Mouse (Mus musculus): ENCODE results near the gene Pdzd8. TPM values are rescaled to one million over a fixed set of nuclear protein-coding genes. Genes with fewer than 3 reads are reported as not detected.

The Pdzd8 gene
- 11.4 and 11.8 TPM in 2 replicates for polyA plus RNA-seq (2015; fragmentation: Nextera tagmentation; extraction: Ambion mirVana)

DNA sequence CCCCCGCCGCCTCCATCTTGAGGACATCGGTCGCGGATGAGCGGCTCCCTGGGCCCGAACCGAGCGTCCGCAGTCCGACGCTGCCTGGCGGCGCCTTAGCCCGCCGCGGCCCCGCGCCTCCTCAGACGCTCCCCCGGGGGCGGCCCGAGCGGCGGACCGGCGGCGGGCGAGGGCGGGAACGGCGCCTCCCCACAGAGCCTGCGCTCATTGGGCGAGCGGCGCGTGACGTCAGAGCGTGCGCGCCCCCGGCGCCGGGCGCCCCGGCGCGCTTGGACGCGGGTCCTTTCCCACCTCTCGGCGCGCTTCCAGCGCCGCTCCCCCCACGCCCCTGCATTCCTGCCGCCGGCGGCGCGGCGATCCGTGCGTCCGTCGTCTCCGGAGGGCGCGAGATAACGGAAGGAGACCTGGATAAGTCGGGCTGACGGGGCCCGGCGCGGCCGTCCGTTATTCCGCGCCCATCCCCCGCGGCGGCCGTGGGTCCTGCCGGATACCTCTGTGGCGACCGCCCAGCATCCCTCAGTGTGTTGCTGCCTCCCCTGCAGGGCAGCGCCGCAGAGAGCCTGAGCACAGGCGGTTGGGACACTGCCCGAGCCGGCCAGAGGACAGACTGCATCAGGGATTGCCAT is at the start of gene Pdzd8:
Gene Pdzd8 (minus strand): TSS at position 123 of the 626 bp plus-strand sequence.
- Histone ChIP-seq H3K4me1 (peaks cover 32% of the 10 kb centered on the region), H3K9me3 (no peaks in the 10 kb centered on the region), H3K27me3 (no peaks in the 10 kb centered on the region), H3K36me3 (no peaks in the 10 kb centered on the region), H3K27ac (peak within 1 kb of the TSS; percentile 92), H3K9ac (peak within 1 kb of the TSS; percentile 94), H3K4me3 (peak within 1 kb of the TSS; percentile 92), H3K4me2 (replicated peaks) (peak within 1 kb of the TSS; percentile 100)
- peak; percentile 94 for ATAC-seq (ENCODE audit: low FRiP score, low read depth)
- WGBS = under 1% methylated on average over 90 of the region's 91 CpGs

DNA sequence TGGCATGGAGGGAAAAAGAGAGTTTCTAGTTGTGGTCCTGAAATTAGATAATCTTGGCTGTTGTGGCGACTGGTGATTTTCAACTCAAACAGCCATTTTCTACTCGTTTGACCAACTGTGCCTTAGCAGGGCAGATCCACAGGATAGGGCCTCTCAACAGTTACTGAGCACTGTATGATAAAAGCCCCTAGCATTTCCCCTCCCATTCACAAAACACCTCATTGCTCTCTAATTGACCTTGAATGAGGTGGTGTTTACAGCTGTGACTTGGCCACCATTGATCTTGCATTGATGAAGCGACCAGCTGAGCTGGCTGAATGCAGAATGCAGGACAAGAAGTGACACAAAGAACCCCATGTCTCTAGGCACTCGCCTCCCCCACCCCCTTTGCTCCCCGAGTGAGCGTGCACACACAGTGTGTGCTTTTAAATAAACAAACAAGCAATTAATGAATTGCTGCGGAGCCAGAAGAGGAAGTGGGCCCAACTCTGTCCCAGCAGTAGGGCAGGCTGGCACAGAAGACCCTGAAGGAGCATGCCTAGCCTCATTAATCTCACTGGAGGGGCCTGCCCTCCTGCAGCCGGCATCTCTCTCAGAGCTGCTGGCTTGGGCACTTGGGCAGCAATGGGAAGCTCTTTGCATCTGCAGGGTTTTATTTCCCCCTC is 48.3 kb upstream of the Pdzd8 start:
- no peaks in the 10 kb centered on the region for H3K36me3 ChIP-seq
- H3K4me3 ChIP-seq = no peak overlapping the region
- peaks cover 29% of the 10 kb centered on the region for H3K27me3 ChIP-seq
- no peak overlapping the region for H3K4me2 ChIP-seq (replicated peaks)
- no peak overlapping the region for H3K9ac ChIP-seq
- ATAC-seq (ENCODE audit: low FRiP score, low read depth) = no peak
- H3K4me1 ChIP-seq = peaks cover 8% of the 10 kb centered on the region; the same call in 1 of the 2 replicates
- 21% methylated on average over 8 of the region's 8 CpGs for WGBS
- H3K9me3 ChIP-seq = no peaks in the 10 kb centered on the region
- no peak overlapping the region for H3K27ac ChIP-seq

DNA sequence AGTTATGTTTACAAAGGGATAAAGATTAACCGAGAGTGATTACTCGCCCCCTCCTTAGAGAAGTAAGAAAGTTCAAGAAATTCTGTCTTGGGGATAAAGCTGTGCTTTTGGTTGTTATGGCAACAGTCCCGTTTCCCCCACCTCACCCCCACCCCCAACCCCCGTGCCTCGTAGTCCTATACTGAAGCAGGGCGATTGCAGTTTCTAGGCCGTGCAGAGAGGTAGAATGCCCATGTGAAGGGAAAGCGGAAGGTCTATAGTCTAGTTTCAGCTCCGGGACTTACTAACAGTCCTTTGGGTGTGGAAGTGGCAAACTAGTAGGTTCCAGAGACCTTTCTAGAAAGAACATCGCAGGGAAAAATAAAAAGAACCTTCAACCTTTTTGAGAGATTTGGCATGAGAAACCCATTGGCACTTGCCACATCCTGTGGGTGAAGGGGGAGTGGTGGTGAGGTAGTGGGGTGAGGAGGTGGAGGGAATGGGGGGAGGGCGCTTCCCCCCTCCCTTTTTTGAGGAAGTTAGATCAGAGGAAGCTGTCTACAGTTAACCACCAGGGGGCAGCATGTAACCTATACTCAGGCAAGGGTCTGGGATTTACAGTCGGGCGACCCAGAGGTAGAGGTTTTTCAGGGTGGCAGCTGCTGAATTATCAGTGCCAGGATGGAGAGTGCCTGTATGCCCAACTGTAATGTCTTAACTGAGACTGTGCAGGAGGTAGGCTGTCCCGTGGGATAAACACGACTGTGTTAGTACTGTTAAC is 43.4 kb upstream of the Pdzd8 start:
- 18% methylated on average over 15 of the region's 15 CpGs for WGBS
- ATAC-seq (ENCODE audit: low FRiP score, low read depth) = peak; percentile 28; the same call in 1 of the 2 replicates

DNA sequence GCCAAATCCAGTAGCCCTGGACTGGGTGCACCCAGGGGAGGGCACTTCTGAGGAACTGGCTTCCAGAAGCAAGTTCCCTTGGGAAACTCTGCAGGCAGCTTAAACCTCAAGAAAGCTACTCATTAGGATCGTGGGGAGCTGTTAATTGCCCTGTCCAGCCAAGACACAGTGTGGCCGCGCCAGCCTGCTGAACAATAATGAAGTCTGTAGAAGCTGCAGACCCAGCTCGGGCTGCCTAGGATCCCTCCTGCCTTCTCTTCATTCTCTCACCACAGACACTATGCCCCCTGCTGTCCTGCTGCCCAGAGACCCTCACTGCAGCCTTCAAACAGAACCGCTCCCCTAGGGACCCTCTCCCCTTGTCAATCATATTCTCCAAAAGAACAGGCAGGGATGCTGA is 42.8 kb upstream of the Pdzd8 start:
- 0 out of 2 replicates have a peak overlapping the region, but pooled peaks have one; percentile 31 for H3K9ac ChIP-seq
- H3K4me1 ChIP-seq = 0 out of 2 replicates have a peak, but pooled peaks cover 2% of the 10 kb centered on the region
- peak overlapping the region; percentile 49 for H3K4me2 ChIP-seq (replicated peaks)
- no peaks in the 10 kb centered on the region for H3K9me3 ChIP-seq
- H3K4me3 ChIP-seq = no peak overlapping the region; the same call in 1 of the 2 replicates
- 24% methylated on average over 5 of the region's 5 CpGs for WGBS
- no peak for ATAC-seq (ENCODE audit: low FRiP score, low read depth)
- peaks cover 24% of the 10 kb centered on the region for H3K27me3 ChIP-seq
- H3K27ac ChIP-seq = no peak overlapping the region
- no peaks in the 10 kb centered on the region for H3K36me3 ChIP-seq

More for the DNA sequence above, 43.4 kb upstream of the Pdzd8 start:
- Histone ChIP-seq H3K27ac (no peak overlapping the region), H3K27me3 (peaks cover 24% of the 10 kb centered on the region), H3K9ac (0 out of 2 replicates have a peak overlapping the region, but pooled peaks have one; percentile 31), H3K36me3 (no peaks in the 10 kb centered on the region), H3K9me3 (no peaks in the 10 kb centered on the region), H3K4me1 (peaks cover 4% of the 10 kb centered on the region; the same call in 1 of the 2 replicates), H3K4me3 (peak overlapping the region; percentile 15; the same call in 1 of the 2 replicates), H3K4me2 (replicated peaks) (peak overlapping the region; percentile 49)

DNA sequence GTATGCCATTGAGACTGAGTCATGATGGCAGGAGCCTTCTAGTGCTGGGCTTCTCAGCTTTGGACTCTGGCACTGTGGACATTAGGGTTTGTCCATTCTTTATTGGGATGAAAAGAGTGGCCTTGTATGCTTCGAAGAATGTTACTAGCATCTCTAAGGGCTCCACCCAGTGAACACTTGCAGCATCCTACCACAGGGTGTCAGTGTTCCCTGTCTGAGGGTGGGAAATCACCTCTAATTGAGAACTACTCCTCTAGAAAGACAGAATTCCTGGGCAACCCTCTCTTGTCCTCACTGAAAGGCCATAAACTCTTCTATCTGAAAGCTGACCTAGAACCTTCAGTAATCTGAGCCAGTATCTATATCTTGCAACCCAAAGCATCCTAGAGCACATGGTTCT is 41.6 kb upstream of the Pdzd8 start:
- no peak for ATAC-seq (ENCODE audit: low FRiP score, low read depth)
- 48% methylated on average over 1 of the region's 1 CpGs for WGBS
- no peaks in the 10 kb centered on the region for H3K36me3 ChIP-seq
- no peaks in the 10 kb centered on the region for H3K9me3 ChIP-seq
- peaks cover 24% of the 10 kb centered on the region for H3K27me3 ChIP-seq
- H3K9ac ChIP-seq = no peak overlapping the region
- H3K4me1 ChIP-seq = 0 out of 2 replicates have a peak, but pooled peaks cover 2% of the 10 kb centered on the region
- H3K4me3 ChIP-seq = no peak overlapping the region
- no peak overlapping the region for H3K27ac ChIP-seq
- H3K4me2 ChIP-seq (replicated peaks) = no peak overlapping the region

DNA sequence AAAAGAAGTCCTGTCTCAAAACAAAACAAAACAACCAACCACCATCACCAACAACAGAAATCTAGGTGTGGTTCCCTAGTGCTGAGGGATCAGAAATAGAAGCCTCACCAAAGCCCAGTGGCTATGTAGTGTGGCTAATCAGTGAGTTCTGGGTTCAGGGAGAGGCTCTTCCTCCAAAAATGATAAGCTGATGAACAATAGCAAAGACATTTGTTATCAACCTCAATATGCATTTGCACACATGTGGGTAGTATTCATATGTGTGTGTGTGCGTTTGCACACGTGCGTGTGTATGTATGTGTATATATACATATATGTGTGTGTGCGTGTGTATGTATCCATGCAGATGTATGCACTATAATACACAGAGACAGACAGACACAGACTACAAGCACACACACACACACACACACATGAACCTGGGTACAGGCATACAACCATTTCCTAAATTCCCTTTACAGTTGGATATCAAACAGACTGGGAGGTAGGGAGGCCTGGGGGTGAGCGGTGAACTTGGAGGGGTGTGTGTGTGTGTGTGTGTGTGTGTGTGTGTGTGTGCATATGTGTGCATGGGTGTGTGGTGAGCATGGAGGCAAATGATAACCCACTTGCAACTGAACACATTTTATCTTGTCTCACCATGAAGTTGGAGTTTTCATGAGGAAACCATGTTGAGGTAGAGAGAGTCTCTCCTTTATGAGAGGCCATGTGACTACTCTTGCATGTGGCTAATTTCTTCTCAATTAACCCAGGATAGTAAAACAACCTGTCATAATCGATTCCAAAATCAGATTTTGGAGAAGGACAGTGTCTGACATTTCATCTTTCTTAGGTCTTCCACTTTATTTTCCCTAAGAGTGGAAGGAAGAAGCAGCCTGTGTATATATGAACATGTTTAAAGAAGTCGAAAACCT is 39.3 kb upstream of the Pdzd8 start:
- Histone ChIP-seq H3K27ac (no peak overlapping the region), H3K27me3 (peaks cover 18% of the 10 kb centered on the region), H3K4me2 (replicated peaks) (no peak overlapping the region), H3K36me3 (no peaks in the 10 kb centered on the region), H3K4me3 (no peak overlapping the region), H3K9ac (no peak overlapping the region), H3K4me1 (0 out of 2 replicates have a peak, but pooled peaks cover 2% of the 10 kb centered on the region), H3K9me3 (no peaks in the 10 kb centered on the region)
- 89% methylated on average over 7 of the region's 7 CpGs for whole genome bisulfite sequencing
- no peak for ATAC-seq (ENCODE audit: low FRiP score, low read depth)

DNA sequence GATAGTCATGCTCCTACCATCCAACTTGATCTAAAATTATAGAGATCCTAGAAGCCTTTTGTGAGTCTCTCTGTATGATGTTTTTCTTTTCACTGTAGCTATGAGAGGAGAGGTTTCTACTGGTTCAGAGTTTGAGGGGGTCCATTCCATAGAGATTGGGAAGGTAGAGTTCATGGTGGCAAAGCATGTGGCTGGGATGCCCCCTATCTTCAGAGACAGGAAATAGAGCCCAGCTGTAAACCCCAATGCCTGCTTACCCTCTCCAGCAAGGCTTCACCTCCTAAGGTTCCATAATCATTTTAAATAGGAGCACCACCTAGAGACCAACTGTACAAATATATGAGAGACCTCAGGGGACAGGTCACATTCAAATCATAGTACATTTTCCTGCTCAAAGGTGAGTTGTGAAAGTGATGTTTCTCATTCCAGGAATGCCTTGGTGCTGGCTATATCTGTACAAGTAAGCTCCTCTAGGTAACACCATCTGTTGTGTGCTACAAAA is 36.9 kb upstream of the Pdzd8 start:
- ATAC-seq (ENCODE audit: low FRiP score, low read depth) = no peak

DNA sequence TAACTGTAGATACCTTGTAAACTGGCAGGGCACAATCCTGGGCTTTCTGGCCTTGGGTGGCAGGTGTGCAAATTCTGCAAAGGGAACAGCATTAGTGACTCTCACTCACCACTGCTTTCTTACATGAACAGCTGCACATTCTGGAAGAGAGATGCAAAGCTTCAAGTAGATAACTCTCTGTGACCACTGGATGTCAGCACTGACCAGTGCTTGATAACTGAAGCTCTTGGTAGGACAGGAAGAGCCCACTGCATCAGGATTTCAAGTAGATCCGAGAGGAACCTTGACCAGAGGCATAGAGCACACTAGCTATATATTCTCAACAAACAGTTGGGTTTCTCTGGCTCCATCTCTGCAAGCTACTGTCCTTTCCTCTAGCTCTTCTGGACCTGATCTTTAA is 34.4 kb upstream of the Pdzd8 start:
- Histone ChIP-seq H3K4me2 (replicated peaks) (no peak overlapping the region), H3K4me1 (no peaks in the 10 kb centered on the region), H3K9ac (no peak overlapping the region), H3K27me3 (no peaks in the 10 kb centered on the region), H3K27ac (no peak overlapping the region), H3K4me3 (no peak overlapping the region), H3K36me3 (no peaks in the 10 kb centered on the region), H3K9me3 (peaks cover 8% of the 10 kb centered on the region; the same call in 1 of the 2 replicates)
- WGBS = 24% methylated on average over 1 of the region's 1 CpGs
- no peak for ATAC-seq (ENCODE audit: low FRiP score, low read depth)

More for the DNA sequence above, 36.9 kb upstream of the Pdzd8 start:
- H3K9ac ChIP-seq = no peak overlapping the region
- H3K4me1 ChIP-seq = no peaks in the 10 kb centered on the region
- no peaks in the 10 kb centered on the region for H3K36me3 ChIP-seq
- H3K4me2 ChIP-seq (replicated peaks) = no peak overlapping the region
- H3K4me3 ChIP-seq = no peak overlapping the region
- H3K27ac ChIP-seq = no peak overlapping the region
- no peaks in the 10 kb centered on the region for H3K27me3 ChIP-seq
- H3K9me3 ChIP-seq = no peaks in the 10 kb centered on the region

DNA sequence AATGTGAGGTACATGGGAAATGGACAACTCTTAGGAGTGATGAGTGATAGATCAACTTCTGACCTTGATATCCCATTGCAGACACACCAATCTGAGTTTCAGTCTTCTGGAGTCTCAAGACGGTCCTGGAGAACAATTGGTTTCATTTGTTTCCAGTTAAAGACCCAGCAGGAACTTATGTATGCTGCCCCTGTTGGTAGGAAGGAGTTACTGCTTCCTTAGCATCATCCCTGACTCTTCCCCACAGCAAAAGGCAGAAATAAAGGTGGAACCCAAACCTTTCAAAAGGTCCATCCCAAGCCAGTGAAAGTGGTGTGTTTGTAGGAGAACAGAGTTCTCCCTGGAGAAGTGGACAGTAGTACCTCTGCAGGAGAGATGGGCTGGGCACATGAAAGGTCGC is 30.9 kb upstream of the Pdzd8 start:
- Histone ChIP-seq H3K4me1 (no peaks in the 10 kb centered on the region), H3K9me3 (peaks cover 8% of the 10 kb centered on the region; the same call in 1 of the 2 replicates), H3K9ac (no peak overlapping the region), H3K4me2 (replicated peaks) (no peak overlapping the region), H3K4me3 (no peak overlapping the region), H3K36me3 (no peaks in the 10 kb centered on the region), H3K27ac (no peak overlapping the region), H3K27me3 (no peaks in the 10 kb centered on the region)
- ATAC-seq (ENCODE audit: low FRiP score, low read depth) = no peak
- WGBS = 75% methylated on average over 2 of the region's 2 CpGs

DNA sequence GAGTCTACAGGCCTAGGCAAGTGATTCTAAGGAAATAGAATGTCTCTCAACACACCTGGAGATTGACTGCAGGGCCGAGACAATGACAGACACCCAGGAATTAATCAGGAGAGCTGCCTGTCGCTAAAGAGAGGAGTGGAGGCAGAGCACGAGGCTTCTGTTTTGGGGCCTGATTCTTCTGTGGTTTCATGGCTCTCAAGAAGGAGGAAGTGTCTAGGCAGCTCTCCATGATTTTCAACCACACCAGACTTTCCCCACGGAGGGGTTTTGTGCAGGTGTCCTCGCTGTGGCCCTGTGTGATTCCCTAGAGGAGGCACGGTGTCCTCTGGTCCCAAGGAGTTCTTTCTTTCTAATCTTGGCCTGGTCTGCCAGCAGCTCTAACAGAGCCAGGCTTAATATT is 29.4 kb upstream of the Pdzd8 start:
- no peaks in the 10 kb centered on the region for H3K4me1 ChIP-seq
- H3K9me3 ChIP-seq = peaks cover 8% of the 10 kb centered on the region; the same call in 1 of the 2 replicates
- no peaks in the 10 kb centered on the region for H3K27me3 ChIP-seq
- H3K9ac ChIP-seq = no peak overlapping the region
- no peak overlapping the region for H3K4me2 ChIP-seq (replicated peaks)
- ATAC-seq (ENCODE audit: low FRiP score, low read depth) = no peak
- 81% methylated on average over 6 of the region's 6 CpGs for WGBS
- no peak overlapping the region for H3K27ac ChIP-seq
- H3K36me3 ChIP-seq = no peaks in the 10 kb centered on the region
- H3K4me3 ChIP-seq = no peak overlapping the region

DNA sequence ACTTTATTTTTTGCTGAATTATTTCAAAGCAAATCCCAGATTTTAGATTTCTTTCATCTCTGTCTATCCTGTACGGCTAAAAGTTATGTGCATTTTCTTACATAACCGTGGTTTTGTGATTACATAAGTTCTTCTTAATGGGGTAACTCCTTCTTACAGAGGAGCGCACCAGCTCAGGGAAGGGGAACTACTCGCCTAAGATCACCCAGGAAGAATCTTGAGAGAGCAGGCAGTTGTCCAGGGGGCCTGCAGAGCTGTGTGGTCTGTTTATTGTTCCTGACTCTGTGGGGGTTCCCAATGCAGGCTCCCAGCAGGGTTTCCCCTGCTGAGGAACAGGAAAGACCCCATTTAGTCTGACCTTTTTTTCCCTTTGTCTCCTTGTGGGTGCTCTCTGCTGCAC is 27.3 kb upstream of the Pdzd8 start:
- 77% methylated on average over 4 of the region's 4 CpGs for WGBS
- ATAC-seq (ENCODE audit: low FRiP score, low read depth) = no peak
- Histone ChIP-seq H3K27ac (no peak overlapping the region), H3K36me3 (no peaks in the 10 kb centered on the region), H3K4me2 (replicated peaks) (no peak overlapping the region), H3K4me1 (no peaks in the 10 kb centered on the region), H3K9ac (no peak overlapping the region), H3K9me3 (peaks cover 8% of the 10 kb centered on the region; the same call in 1 of the 2 replicates), H3K27me3 (no peaks in the 10 kb centered on the region), H3K4me3 (no peak overlapping the region)
